Mouse (Mus musculus) thymus, adult 2 months (tissue): ENCODE results near the gene Plekhm2.

ENCODE experiments used
- CTCF ChIP-seq: fragments of 200-500 bp; IDR thresholded peaks from 2 replicates; pipeline ENCODE4 v1.5.1; 2012; ENCODE audit warnings: mild to moderate bottlenecking, control low read depth, low read length, moderate library complexity, borderline replicate concordance; ENCODE audit not compliant: control insufficient read depth, poor library complexity, insufficient read depth; ENCODE audit errors: extremely low read depth
- POLR2A ChIP-seq: fragments of 200-500 bp; IDR thresholded peaks from 2 replicates; pipeline ENCODE4 v1.6.1; 2012; ENCODE audit warnings: mild to moderate bottlenecking, low read length, control low read depth, moderate library complexity; ENCODE audit not compliant: control insufficient read depth, poor library complexity, insufficient read depth; ENCODE audit errors: extremely low read depth

DNA sequence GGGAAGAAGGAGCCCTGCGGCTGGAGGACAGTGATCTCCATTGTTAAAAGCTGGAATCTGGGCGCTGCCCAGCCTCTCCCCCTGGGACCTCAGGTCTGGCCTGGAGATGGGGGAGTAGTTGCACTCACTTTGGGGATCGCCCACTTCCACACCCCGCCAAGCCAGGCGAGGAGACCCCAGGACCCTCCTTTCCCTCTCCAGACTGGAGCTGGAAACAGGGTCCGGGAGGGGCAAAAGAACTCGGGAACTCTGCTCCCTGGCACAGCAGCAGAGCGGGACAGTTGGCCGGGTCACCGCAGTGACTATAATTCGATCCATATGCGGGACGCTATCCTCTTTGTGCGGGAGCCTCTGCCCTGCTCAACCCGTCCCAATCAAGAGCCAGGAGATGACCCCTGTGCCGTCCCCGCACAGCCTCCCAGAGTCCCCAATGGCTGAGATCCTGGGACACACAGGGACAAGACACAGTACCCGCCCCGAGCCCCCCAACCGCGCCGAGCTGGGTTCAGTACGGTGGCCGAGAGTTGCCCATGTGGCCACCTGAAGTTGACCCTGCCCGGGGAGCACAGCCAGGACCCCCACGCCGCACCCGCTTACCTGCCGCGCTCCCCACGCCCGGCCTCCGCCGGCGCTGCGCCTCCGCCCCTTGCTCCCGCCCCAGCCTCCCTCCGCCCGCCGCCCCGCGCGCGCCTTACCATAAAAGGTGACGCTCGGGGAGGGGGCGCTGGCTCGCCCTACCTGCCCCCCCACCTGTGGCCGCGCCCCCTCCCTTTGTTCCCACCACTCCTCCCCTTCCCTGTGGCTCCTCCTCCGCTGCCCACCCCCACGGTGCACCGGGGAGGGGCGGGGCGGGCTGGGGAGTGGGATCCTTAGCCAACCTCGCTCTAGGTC is 65.2 kb downstream of the Plekhm2 start:
- TF ChIP-seq CTCF = no peak
- no peak for TF ChIP-seq POLR2A
